Mouse (Mus musculus) forebrain, embryonic 14.5 days (tissue): ENCODE measurements at regions not wholly inside any gene's neighbourhood (a gene's known extent, or its start where the extent isn't known, plus 50 kb on each side); places are given as distances from the start of the nearest gene placed in this dataset.
A peak's percentile ranks its signal among the peaks of the same experiment; 100 is the strongest.

ENCODE experiments used
- ATAC-seq: fragments of 200-750 bp; cut with Nextera tagmentation; 2 replicates; pipeline ENCODE4 v1.8.0; 2017; ENCODE audit warnings: mild to moderate bottlenecking, moderate library complexity
- DNase-seq: peaks from one replicate; pipeline ENCODE4 v3.0.0-alpha.2; 2015; ENCODE audit warnings: low spot score
- H3K27ac ChIP-seq: fragments of 300-500 bp; sonication (generic); 2 replicates; pipeline ENCODE4 v1.5.1; 2014; ENCODE audit warnings: low read depth, mild to moderate bottlenecking, control low read depth, low read length, moderate library complexity
- H3K27me3 ChIP-seq: fragments of 300-500 bp; sonication (generic); replicated peaks from 2 replicates; pipeline ENCODE4 v1.6.1; 2014; ENCODE audit warnings: low read length, control low read depth, mixed read lengths; ENCODE audit not compliant: control insufficient read depth, insufficient read depth
- H3K36me3 ChIP-seq: fragments of 300-500 bp; sonication (generic); 2 replicates; pipeline ENCODE4 v1.6.1; 2014; ENCODE audit warnings: low read length, control low read depth; ENCODE audit not compliant: control insufficient read depth, insufficient read depth
- H3K4me1 ChIP-seq: fragments of 300-500 bp; sonication (generic); 2 replicates; pipeline ENCODE4 v1.6.1; 2014; ENCODE audit warnings: antibody characterized with exemption, low read length, control low read depth; ENCODE audit not compliant: control insufficient read depth, insufficient read depth
- H3K4me2 ChIP-seq: fragments of 300-500 bp; sonication (generic); 2 replicates; pipeline ENCODE4 v1.6.1; 2014; ENCODE audit warnings: mild to moderate bottlenecking, control low read depth, low read length
- H3K4me3 ChIP-seq: fragments of 300-500 bp; sonication (generic); 2 replicates; pipeline ENCODE4 v1.5.1; 2014; ENCODE audit warnings: low read depth, low read length, control low read depth
- H3K9ac ChIP-seq: fragments of 300-500 bp; sonication (generic); 2 replicates; pipeline ENCODE4 v1.6.1; 2014; ENCODE audit warnings: mild to moderate bottlenecking, low read length, control low read depth, moderate library complexity
- H3K9me3 ChIP-seq: fragments of 300-500 bp; sonication (generic); replicated peaks from 2 replicates; pipeline ENCODE4 v1.6.1; 2016; ENCODE audit warnings: low read length, control low read depth, mixed read lengths; ENCODE audit not compliant: control insufficient read depth
- WGBS: fragments of 180-500 bp; shearing (Covaris S2); extraction: QIAGEN DNeasy Blood & Tissue Kit; methylation state at CpG from one replicate; pipeline ENCODE4 v1.1.7; 2014; 5-methylcytosine and 5-hydroxymethylcytosine counted together

DNA sequence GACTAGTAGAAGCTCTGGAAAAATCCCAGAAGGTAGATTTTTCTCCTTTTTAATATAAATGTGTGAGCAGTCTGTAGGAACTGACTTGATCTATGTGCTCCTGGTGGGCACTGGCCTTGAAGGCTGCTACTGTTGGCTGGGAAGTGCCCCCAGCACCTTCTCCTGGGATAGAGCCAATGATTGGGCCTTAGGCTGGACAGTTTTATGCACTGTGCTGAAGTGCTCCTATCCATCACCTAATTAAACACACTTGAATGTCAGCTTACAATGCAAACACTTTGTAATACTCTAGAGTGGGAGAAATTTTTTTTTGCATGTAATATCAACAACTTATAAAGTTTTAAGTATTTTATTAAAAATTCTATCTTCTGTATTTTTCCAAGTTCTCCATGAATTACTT lies 266.5 kb downstream of the Lyplal1 start:
- no peaks in the 10 kb centered on the region for H3K27me3 ChIP-seq

DNA sequence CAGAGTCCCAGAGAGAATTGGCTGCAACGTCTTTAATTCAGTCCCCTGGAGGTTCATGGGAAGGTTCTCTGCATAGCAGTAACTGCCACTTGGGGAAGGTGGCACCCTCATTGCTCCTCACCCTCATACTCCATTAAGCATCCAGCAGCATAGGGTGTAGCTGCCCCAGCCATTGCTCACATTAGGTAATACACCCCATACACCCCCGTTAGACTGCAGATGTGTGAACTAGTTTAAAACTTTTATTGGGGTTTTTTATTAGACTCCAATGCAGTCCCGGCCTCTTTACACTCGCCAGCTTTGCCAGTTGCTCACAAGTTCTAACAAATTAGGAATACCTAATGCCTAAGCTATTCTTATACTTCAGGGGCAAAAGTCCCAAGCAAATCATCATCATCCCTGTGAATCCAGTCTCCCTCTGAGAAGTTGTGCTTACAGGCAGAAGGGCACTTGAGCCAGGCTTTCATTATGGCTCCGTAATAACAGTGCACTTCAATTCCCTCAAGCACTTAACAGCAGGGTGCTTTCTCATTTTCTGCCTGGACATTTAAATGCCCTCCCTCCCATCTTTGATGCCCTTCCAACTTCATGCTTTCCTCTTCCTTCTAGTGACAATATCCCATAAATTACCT lies 265.7 kb downstream of the Lyplal1 start:
- Histone ChIP-seq H3K9me3 (no peaks in the 10 kb centered on the region), H3K36me3 (no peaks in the 10 kb centered on the region), H3K4me1 (no peaks in the 10 kb centered on the region), H3K27ac (no peak overlapping the region), H3K4me3 (no peak overlapping the region), H3K27me3 (no peaks in the 10 kb centered on the region), H3K9ac (no peak overlapping the region), H3K4me2 (no peak overlapping the region)
- DNase-seq (peak; percentile 24), ATAC-seq (no peak)
- 44% methylated on average over 5 of the region's 5 CpGs for WGBS

More for the DNA sequence above, 266.5 kb downstream of the Lyplal1 start:
- no peak overlapping the region for H3K9ac ChIP-seq
- no peak overlapping the region for H3K4me2 ChIP-seq
- no peak overlapping the region for H3K27ac ChIP-seq
- H3K36me3 ChIP-seq = no peaks in the 10 kb centered on the region
- H3K9me3 ChIP-seq = no peaks in the 10 kb centered on the region
- H3K4me3 ChIP-seq = no peak overlapping the region
- ATAC-seq (no peak), DNase-seq (no peak)
- no peaks in the 10 kb centered on the region for H3K4me1 ChIP-seq

DNA sequence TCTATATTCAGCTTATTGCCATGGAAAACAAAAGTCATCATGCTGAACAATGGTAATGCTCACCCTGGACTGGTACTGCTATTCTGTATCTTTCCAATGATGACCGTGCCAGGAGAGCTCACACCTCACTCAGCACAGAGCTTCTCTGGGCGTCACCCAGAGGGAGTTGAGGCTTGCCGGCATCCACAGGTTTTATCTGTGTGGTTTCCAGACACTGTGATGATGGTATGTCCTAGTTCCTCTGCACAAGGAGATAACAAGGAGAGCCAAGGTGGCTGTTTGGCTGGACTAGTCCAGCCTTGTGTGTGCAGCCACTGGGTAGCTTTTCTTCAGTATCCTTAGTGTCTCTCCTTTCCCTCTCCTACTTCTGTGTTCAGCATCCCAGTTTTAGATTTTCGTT lies 255.4 kb downstream of the Lyplal1 start:
- no peak overlapping the region for H3K4me2 ChIP-seq
- no peak overlapping the region for H3K4me3 ChIP-seq
- H3K36me3 ChIP-seq = no peaks in the 10 kb centered on the region
- WGBS = 86% methylated on average over 4 of the region's 4 CpGs
- H3K27ac ChIP-seq = no peak overlapping the region
- H3K9ac ChIP-seq = no peak overlapping the region
- DNase-seq (no peak), ATAC-seq (no peak)
- no peaks in the 10 kb centered on the region for H3K9me3 ChIP-seq
- H3K27me3 ChIP-seq = no peaks in the 10 kb centered on the region
- H3K4me1 ChIP-seq = no peaks in the 10 kb centered on the region

DNA sequence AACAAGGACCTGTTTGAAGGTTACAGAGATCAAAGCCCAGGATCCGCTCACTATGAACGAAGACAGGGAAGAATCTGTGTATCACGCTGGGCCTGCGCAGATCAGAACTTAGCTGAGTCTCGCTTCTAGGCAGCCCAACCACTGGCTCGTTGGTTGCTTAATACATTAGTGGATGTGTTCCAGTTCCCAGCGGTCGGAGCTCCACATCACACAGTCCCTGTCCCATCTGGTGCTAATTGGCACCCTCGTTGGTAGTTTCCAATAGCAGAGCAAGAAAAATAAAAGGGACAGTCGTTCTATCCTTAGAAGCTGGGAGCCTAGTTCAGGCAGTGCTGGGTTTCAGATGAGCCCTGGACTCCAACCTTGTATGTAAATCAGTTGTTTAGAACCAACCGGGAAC lies 251.2 kb downstream of the Lyplal1 start:
- Histone ChIP-seq H3K27me3 (no peaks in the 10 kb centered on the region), H3K4me1 (no peaks in the 10 kb centered on the region), H3K9me3 (no peaks in the 10 kb centered on the region), H3K4me3 (no peak overlapping the region), H3K9ac (no peak overlapping the region), H3K27ac (no peak overlapping the region), H3K36me3 (no peaks in the 10 kb centered on the region), H3K4me2 (no peak overlapping the region)
- 73% methylated on average over 11 of the region's 11 CpGs for WGBS
- DNase-seq = no peak
- ATAC-seq = no peak

DNA sequence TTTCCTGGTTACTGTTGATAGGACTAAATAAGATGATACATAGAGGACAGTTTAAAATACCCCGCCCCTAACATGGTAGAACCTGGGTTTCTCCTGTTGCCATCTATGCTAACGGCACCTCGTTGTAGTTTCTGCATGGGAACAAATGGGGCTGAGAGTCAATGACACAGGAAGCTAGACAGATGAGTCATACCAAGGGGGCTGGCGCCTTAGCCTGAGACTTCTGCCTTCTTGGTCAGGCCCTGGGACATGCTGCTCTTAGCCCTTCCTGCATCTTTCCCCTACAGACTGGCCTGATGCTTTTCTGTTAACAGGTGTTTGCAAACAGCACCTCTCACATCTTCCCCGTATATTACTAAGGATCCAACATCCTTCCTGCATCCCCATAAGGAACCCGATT lies 250.5 kb downstream of the Lyplal1 start:
- no peak for DNase-seq
- Histone ChIP-seq H3K9ac (no peak overlapping the region), H3K9me3 (no peaks in the 10 kb centered on the region), H3K36me3 (no peaks in the 10 kb centered on the region), H3K4me1 (no peaks in the 10 kb centered on the region), H3K27ac (no peak overlapping the region), H3K4me3 (no peak overlapping the region), H3K4me2 (no peak overlapping the region), H3K27me3 (no peaks in the 10 kb centered on the region)
- 95% methylated on average over 6 of the region's 6 CpGs for WGBS
- ATAC-seq = no peak

DNA sequence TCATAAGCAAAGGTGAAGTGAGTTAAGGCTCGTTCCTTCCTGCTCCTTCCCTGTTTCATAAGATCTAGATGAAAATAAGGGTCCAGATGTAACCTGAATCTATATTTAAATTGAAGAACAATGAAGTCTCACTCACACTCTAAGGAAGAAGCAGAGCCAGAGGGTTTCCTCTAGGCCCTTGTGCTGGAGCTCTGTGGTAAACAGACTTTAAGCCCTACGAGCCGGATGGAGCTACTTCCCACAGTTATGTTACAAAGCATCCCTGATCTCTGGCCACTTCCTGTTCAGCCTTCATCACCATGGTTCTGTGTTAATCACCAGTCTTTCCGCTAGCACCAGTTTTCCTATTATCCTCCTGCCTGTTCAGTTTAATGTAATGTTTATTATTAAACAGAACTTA lies 250.1 kb downstream of the Lyplal1 start:
- DNase-seq (no peak), ATAC-seq (no peak)
- no peaks in the 10 kb centered on the region for H3K27me3 ChIP-seq
- H3K4me3 ChIP-seq = no peak overlapping the region
- no peaks in the 10 kb centered on the region for H3K9me3 ChIP-seq
- no peaks in the 10 kb centered on the region for H3K4me1 ChIP-seq
- no peak overlapping the region for H3K9ac ChIP-seq
- H3K36me3 ChIP-seq = no peaks in the 10 kb centered on the region
- 93% methylated on average over 4 of the region's 4 CpGs for WGBS
- no peak overlapping the region for H3K4me2 ChIP-seq
- H3K27ac ChIP-seq = no peak overlapping the region

DNA sequence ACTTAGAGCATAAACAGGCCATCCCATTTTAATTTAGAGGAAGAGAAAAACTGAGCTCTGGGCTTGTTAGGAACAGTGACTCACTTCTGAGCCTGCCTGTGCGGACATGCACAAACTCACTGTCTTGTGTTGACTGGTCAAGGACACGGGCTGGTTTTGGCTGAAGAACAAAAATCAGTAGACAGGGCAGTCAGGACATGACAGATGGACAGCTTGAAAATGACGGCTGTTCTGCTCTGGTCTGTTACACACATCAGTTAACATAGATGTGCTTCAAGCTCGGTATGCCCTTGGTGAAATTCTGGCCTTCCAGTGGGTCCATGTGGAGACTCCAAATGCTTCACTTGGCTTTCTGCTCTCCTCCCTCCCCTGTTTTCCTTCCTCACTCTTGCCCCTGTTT lies 248.4 kb downstream of the Lyplal1 start:
- Histone ChIP-seq H3K4me1 (no peaks in the 10 kb centered on the region), H3K9me3 (no peaks in the 10 kb centered on the region), H3K36me3 (no peaks in the 10 kb centered on the region), H3K4me2 (no peak overlapping the region), H3K27me3 (no peaks in the 10 kb centered on the region), H3K4me3 (no peak overlapping the region), H3K9ac (no peak overlapping the region), H3K27ac (no peak overlapping the region)
- no peak for ATAC-seq
- DNase-seq = no peak
- 90% methylated on average over 4 of the region's 4 CpGs for WGBS

DNA sequence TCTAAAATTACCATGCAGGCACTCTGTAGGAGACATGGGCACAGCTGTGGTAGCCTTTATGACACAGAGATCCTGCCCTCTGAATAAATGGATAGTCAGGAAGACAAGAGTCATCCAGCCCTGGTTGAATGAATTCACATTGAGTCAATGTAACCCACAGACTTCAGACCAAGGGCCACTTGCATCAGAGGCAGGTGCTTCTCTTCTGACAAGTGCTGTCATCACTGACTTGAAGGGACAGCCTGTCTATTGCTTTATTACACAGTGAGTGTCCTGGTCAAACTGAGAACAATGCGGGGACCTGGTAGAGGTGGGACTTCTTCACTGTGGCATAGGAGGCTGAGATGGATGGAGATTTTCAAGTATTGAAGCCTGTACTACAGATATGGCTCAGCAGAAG lies 230.1 kb downstream of the Lyplal1 start:
- no peaks in the 10 kb centered on the region for H3K27me3 ChIP-seq
- DNase-seq (no peak), ATAC-seq (no peak)
- H3K36me3 ChIP-seq = no peaks in the 10 kb centered on the region
- H3K27ac ChIP-seq = no peak overlapping the region
- no peaks in the 10 kb centered on the region for H3K4me1 ChIP-seq
- H3K4me2 ChIP-seq = no peak overlapping the region
- H3K9me3 ChIP-seq = no peaks in the 10 kb centered on the region
- WGBS = 93% methylated on average over 1 of the region's 1 CpGs
- no peak overlapping the region for H3K4me3 ChIP-seq
- H3K9ac ChIP-seq = no peak overlapping the region

DNA sequence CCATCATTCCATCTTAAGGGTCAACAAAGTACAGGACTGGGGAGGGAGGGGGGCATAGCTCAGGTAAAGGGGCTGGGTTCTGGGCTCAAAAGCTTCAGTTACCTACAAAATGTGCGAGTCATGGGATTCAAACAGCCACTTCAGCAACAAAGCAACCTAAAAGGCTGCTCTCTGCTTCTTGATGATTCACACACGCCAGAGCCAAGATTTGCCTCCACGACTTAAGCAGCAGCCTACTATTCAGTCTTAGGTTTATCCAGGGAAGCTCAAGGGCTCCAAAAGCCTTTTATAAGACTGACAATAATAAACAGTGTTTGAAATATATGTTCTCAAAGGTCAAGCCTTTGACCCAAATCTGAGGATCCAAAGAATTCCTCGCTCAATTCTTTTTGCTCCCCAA lies 225.3 kb downstream of the Lyplal1 start:
- DNase-seq (no peak), ATAC-seq (no peak)
- Histone ChIP-seq H3K27me3 (no peaks in the 10 kb centered on the region), H3K4me1 (no peaks in the 10 kb centered on the region), H3K9ac (no peak overlapping the region), H3K4me2 (no peak overlapping the region), H3K36me3 (no peaks in the 10 kb centered on the region), H3K27ac (no peak overlapping the region), H3K4me3 (no peak overlapping the region), H3K9me3 (no peaks in the 10 kb centered on the region)
- 83% methylated on average over 4 of the region's 4 CpGs for WGBS
